Mouse (Mus musculus) lung, postnatal 0 days (tissue): ENCODE results near the gene Nol4l.

Experiments
- CTCF ChIP-seq: IDR thresholded peaks from 2 replicates; pipeline ENCODE4 v1.5.1; 2016; ENCODE audit warnings: antibody characterized with exemption, mild to moderate bottlenecking
- EP300 ChIP-seq: IDR thresholded peaks from 2 replicates; pipeline ENCODE4 v1.6.1; 2016; ENCODE audit warnings: antibody characterized with exemption, mild to moderate bottlenecking, control low read depth

DNA sequence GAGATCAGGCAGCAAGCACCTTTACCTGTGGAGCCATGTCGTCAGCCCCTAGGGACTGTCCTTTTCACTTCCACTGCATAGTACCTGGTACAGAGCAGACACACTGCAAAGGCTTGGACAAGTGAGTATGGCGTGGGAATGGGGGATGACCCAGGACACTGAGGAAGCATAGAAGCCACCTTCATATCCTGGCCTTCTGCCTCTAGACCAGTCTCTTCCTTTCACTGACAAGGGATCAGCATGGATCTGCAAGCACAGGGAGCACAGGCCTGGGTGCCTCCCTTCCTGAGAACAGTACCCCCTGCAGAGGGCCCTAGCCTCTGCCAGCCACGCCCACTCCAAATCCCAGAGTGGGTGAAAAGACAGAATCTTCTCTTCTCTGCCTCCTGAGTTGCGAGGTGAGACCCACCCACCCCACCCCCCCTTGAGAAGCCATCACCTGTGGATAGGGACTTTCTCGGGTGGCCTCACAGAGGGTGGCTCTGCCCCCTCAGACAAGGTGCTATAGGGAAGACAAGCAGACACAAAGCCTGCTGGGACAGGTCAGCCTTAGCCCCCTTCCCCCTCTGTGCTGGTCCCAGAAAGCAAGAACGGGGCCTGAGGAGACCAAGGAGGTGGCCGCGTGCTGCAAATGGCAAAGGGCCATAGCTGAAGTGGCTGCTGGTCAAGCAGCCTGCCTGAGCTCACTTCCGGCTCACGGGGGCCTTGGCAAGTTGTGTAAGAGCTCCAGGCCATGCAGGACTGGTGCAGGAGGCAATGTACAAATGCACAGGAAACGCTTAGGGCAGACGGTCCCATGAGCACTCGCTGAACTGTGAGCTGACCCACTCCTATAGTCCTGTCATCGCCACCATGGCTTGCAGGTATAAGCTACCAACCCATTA lies 15.0 kb downstream of the Nol4l start:
- TF ChIP-seq CTCF (no peak), EP300 (no peak)
